Mouse (Mus musculus) cerebellum, adult 11-12 months (tissue): ENCODE measurements around the gene Pde5a.
A peak's percentile ranks its signal among the peaks of the same experiment; 100 is the strongest.

ENCODE experiments used
- DNase-seq: peaks from one replicate; pipeline ENCODE4 v3.0.0; 2022

The Pde5a gene

DNA sequence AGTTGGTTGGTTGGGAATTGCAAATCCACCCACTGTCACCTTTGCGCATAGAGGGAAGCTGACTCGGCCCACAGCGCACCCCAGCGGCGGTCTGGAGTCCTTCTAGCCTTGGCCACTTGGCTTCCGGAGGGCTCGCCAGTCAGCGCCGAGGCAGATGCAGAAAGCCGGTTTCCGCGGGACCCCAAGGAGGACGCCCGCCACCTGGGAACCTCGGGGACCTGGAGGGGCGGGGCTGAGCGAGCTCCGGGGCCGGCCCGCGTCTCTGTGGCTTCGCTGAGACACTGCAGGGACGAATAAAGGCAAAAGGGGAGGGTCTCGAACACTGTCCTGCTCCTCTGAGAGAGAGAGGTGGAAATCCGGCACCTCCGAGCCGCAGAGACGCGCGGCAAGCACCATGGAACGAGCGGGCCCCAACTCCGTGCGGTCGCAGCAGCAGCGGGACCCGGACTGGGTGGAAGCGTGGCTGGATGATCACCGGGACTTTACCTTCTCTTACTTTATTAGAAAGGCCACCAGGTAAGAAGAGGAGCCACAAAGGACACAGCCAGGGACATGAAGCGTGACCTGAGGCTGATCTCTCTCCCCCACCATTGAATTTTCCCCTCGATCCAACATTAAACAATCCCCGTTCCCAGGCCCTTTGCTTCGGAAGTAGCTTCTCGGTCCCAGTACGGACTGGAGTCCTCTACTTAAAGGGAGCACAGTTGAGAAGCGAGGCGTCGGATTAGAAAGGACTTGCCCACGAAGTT lies at the start of gene Pde5a:
Pde5a (plus strand) TSS at position 96 of the 749 bp plus-strand sequence.
- DNase-seq, result peak; percentile 12

DNA sequence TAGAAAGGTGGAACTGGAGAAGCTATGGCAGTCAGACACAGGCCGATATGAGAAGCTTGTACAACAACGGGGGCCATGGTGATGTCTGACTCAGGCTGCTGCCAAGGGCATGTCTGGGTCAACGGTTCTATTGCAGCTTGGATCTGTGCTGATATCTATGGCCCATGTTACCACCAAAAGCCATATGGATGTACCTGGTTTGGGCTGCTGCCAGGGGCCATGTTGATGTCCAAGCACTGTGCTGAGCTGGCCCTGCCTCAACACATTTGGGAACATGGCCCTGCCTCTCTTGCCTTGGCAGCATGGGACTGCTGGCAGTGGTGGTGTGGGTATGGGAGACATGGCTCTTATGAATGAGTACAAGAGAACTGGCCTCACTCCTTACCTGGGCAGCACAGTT lies 47.9 kb upstream of the Pde5a start:
- DNase-seq, result no peak

DNA sequence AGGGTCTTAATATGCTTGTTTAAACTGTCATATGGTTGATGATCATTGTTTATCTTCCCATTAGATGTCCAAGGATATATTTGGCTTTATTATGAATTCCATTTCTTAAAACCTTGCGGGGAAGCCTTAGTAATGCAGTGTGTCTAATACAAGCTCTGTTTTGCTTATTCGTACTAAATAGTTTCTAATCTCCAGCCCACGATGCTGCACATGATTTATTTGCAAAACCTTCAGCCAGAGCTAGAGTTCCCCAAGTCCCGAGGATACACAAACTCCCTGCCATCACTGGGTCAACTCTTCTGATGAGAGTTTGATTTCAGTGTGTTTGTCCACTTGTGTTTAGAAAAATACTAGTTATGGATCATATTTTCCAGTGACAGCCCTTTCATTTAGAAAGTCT lies 46.4 kb upstream of the Pde5a start:
- DNase-seq, result no peak

DNA sequence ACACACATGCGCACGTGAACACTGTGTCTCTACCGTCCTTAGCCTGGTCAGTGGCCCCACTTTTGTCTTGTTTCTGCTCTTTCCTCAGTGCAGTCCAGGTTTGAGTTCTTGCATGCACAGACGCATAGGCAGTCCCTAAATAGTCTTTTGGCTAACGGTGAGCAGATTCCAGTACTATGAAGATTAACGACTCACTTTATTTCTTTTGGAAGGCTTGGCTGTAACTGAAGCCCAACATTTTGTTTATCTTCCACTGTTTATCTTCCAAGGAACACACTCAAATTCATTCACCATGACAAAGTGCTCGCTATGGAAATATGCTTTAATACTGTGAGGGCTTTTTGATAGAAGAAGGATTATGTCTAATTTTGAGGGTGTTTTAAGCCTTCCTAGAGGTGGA lies 43.9 kb upstream of the Pde5a start:
- no peak for DNase-seq

DNA sequence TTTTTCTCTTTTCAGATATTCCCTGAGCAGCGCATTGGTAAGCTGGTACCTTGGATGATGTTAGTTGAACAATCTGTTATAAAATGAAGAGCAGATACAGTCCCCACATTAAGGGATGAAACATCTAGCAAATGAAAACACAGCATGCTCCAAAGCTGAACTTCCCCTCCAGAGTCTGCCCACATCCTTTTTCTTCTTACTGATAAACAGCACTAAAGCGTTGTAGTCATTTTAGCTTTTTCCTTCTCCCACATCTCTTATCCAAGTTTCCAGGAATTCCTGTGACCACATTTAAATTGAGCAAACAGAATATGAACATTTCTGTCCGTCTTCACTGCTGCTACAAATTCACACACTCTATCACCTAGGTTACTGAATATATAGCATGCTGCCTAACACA lies 35.7 kb upstream of the Pde5a start:
- DNase-seq, result no peak

DNA sequence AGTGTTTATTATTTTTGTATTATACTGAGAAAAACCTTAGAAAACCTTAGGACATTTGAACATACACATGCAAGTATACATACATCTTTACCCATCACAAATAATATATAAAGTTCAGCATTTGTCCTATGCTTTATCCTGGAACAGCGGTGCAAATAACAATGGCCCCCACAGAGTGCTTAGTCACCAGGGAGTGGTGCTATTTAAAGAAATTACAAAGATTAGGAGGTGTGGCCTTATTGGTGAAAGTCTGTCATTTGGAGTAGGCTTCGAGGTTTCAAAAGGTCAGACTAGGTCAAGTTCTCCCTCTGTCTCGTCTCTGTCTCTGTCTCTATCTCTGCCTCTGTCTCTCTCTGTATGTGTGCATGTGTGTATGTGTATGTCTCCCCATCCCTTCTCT lies 32.9 kb upstream of the Pde5a start:
- DNase-seq, result no peak

DNA sequence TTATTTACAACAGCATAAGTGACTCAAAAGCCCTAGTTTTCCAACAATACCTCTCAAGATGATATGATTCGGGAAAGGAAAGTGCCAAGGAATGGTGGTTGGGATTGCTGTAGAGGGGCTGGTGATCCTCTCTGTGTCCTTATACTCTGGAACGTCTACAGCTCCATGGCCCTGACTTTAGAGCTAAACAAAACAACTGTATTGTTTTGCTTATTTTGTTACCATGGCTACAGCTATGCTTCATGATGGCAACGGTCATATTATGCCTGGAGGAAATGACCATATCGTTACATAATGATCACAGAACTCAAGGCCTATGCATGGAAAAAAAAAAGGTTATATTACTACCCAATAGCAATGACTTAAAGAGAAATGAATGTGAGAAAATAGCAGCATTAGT lies 32.1 kb upstream of the Pde5a start:
- no peak for DNase-seq

DNA sequence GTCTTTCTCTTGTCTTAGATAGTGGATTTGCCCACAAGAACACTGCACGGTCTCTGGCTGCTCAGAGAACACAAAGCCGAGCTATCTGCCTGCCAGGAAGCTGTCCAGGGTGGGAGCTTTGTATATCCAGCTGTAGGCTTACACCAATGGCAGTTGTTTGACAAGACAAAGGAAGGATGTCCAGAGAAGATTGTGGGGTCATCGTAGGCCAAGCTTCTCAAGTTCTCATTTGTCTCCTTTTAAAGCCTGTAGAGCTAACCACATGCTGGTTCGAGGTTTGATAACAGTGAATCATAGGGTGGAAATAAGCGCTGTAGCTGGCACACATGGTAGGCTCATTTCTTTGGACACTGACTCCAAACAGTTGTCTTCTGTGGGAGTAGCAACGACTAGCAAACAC lies 24.5 kb upstream of the Pde5a start:
- DNase-seq, result no peak

DNA sequence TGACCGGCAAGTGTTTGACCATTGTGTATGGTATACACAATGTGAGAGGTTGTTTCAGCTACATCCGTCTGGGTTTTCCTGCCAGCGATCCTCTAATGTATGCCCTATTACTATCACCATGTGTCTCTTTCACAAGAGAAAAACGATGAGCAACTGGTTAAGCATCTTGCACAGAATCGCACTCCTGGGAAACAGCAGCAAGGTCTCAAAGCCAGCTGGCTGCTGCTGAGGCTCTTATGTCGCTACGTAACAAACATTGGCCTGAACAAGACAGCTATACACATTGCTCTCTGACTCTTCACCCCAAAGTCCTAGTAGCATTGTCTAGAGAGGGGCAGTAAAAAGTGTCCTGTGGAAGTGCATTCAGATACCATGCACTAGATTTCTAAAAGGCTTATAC lies 23.5 kb upstream of the Pde5a start:
- no peak for DNase-seq

DNA sequence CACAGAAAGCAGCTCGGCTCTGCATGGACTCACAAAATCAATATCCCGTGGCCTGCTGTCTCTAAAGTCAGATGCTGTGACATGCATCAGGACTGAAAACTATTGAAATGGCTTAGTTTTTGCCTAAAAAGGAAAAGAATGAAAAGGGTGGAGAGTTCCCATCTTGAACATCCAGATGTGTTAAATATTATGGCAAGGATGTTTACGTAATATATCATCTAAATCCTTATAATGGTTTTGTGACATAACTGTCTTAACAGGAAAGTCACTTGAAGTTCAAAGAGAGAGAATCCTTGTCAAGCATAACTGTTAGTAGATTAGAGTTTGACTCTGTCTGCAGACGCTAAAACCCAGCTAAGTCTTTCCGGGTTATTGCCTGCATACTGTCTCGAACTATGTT lies 20.3 kb upstream of the Pde5a start:
- no peak for DNase-seq

DNA sequence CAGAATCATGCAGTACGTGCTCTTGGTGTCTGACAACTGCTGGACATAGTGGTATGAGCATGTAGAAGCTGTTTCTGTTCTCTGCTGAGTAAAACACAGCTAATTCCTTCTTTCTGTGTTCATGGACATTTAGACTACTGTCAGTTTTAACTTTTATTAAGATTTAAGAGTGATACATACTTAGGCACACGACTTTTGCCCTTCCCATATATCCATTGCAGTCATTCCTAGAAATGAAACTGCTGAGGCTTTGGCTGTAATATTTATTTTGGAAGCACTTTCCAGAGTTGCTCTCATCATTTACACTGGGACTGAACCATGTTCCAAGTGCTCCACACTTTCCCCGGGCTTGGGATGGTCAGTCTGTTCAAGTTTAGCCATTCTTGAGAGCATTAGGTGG lies 18.6 kb upstream of the Pde5a start:
- DNase-seq, result no peak

DNA sequence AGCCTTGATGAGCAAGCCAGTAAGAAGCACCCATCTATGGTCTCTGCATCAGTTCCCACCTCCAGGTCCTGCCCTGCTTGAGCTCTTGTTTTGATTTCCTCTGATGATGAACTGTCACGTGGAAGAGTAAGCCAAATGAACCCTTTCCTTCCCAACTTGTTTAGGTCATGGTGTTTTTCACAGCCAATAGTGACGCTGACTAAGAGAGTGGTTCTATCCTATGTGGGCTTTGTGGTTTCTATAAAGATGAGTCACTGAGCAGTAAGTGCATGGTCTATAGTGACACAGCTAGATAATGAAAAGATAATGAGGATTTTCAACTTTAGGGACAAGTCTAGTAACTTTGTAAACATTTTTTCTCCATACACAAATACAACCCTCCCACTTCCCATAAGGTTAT lies 10.1 kb upstream of the Pde5a start:
- no peak for DNase-seq

DNA sequence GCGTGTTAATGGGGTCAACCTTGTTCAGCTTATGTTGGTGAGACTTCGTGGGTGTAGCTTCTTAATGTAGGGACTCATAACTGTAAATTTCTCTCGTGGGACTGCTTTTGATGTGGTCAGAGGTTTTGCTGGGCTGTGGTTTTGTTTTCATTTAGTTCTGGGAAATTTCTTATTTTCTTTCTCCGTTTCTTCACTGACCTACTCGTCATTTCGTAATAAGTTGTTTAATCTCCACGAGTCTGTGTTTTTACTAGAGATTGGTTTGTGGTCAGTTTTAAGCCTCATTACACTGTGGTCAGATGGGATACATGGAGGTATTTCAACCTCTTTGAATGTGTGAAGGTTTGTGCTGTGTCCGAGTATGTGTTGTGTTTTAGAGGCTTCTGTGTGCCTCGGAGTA lies 7.2 kb upstream of the Pde5a start:
- DNase-seq, result no peak

DNA sequence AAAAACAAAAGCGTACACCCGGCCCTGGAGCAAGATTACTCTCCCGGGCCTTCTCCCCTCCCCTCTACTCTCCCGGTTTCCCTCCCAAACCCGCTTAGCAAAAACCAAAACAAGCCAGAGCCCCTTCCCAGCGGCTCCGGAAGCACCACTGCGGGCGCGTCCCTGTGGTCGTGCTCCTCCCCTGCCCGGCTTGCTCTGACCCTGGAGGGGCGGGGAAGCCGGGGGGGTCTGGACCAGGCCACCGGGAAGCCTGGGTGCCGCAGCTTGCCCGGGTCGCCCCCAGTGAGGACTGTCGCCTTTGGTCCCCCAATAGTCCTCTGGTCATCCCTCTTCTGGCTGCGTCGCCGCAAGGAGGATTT lies 833 bp downstream of the Pde5a start:
- DNase-seq, result no peak

DNA sequence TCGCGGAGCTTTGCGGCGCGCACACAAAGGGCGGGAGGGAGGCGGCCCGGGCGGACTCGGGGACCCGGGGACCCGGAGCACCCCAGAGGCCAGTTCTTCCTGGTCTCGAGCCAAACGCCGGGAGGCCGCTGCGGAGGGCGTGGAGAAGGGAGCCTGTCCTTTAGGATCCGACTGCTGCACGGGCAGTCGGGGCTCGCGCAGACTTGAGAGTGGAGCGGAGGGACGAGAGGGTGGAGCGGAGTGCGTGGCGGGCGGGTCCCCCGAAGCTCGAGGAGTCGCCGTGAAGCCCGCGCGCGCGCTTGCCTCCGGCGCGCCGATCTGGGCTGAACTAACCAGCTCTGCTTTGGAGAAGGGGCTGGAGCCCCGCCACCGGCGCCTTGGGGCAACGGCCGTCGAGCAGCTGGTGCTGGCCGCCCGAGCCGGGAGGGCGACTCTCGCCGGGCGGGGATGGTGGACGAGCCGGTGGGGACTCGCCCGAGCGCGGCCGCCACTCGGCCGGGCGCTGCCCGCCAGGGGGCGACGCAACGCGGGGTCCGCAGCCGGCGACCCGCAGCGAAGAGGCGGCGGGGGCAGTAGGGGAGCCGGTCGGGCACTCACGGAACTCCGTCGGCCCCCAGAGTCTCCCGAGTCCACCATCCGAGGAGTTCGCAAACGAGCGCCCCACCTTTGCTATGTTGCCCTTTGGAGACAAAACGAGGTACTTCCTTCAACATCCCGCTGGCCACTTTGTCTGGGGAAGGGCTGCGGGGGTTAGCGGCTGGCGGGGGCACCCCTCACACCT lies 1.4 kb downstream of the Pde5a start:
- DNase-seq, result peak; percentile 11

DNA sequence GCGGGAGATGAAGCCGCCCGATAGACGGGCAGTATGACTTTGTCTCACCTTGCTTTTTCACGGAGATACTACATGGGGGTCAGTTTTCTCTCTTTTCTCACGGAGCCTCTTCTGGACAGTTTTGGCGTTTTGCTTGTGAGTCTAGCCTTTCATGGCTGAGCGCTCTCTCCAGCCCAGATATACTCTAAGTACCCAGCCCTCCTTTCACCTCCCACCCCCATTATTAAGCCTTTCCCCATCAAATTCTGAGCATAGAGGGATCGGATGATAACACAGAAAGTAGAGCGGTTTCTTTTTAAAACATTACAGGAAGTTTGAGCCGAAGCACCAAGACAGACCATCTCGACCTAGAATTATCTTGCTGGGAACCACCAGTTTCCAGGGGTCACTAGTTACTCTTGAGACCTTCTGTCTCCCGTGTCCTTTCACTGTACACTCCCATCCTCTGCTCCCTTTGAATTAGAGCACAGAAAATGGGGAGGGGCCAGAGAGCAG lies 2.0 kb downstream of the Pde5a start:
- no peak for DNase-seq

DNA sequence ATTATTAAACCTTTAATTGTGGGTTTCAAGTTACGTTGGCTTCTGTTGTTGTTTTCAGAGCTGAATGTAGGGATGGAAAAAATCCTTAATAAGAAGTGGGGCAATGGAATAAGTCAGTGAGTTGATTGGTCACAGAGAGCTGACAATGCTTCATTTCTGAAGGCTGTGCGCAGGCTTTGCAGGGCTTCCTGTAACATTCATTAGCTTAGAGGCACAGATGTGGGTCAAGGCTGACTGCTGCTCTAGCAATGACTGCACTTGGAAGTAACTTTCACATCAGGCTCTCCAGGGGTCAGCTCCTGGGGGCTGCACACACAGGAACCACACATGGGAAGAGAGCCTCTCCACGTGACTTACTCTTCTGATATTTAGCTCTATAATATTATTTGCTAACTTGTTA lies 5.1 kb downstream of the Pde5a start:
- DNase-seq, result no peak

DNA sequence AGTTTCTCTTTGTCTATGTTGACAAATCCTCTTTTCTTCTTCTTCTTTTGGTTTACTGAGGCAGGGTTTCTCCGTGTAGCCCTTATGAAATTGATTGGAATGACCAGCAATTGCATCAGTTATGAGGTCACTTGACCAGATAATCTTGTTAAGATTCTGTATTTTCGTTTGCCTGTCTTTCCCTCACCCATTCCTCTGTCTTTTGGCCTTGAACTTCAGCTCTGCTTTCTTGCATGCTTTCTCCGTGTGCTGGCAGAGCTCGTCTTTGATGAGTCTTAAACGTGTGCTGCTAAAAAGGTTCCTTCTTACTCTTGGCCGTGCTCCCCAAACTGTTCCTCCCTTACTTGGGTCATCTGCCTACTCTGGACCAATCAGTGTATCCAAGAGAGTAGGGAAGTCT lies 5.6 kb downstream of the Pde5a start:
- no peak for DNase-seq

DNA sequence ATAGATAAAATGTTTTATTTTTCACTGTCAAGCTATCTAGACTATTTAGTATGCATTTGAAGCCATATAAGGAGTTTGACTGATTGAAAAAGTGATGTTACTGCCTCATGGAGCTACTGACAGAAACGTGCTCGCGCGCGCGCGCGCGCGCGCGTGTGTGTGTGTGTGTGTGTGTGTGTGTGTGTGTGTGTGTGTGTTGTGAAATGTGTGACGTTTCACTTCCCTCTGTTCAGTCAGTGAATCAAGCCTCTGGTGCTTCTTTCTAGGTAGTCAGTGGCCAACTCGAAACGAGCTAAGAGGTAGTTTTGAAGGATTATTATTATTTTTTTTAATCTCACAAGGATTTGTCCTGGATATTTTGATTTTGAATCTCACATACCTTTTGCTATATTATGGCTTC lies 10.7 kb downstream of the Pde5a start:
- no peak for DNase-seq

DNA sequence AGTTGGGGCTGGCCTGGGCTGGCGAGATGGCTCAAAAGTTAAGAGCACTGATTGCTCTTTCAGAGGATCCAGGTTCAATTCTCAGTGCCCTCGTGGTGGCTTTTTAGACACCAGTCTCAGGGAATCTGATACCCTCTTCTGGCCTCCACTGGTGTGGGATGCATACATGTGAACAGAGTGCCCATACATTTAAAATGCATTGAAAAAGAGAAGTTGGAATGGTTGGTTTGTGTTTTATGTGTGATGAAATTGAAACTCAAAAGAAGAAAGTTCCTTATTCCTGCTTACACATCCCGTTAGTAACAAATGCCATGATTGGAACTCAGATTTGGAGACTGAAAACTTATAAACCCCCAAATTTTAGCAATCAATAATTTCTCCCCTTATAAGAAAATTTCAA lies 15.5 kb downstream of the Pde5a start:
- no peak for DNase-seq

DNA sequence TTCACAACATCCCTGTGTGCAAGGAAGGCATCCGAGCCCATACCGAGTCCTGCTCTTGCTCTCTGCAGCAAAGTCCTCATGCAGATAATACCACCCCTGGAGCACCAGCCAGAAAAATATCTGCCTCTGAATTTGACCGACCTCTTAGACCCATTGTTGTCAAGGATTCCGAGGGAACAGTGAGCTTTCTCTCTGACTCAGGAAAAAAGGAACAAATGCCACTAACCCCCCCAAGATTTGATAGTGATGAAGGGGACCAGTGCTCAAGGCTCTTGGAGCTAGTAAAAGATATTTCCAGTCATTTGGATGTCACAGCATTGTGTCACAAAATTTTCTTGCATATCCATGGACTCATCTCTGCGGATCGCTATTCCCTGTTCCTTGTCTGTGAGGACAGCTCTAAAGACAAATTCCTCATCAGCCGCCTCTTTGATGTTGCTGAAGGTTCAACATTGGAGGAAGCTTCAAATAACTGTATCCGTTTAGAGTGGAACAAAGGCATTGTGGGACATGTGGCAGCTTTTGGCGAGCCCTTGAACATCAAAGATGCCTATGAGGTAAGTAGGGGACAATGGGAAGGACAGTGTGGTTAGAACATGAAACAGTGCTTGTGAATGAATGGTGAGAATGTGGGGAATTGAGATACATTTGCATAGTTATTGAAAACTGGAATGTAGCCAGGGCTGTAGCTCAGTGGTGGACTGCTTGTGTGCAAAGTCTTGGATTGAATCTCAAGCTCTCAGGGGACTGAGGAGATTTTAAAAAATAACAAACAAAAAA lies 19.4 kb downstream of the Pde5a start:
- no peak for DNase-seq

DNA sequence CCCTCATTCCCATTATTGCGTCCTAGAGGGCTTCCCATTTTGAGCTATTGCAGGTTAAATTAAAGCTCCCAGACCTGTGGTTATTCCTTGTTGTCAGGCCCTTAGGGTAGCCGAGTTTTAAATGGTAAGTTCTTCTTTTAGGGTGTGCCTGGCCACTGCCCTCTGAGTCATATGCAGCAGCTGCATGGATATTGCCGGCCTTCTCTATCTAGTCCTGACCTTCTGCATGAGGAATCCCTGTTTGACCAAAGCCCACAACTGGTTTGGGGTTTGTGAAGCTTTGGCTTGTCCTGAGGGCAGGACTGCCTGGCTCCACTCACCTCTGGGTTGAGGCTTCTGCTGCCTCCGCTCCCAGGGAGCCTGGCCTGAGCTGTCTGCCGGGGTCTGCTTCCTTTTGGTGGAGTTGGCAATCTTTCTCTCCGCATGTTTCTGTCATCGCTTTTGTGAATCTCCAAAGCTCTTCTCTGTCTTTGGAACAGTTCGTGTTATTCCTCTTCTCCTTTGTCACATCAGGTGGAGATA lies 34.6 kb downstream of the Pde5a start:
- DNase-seq, result no peak

DNA sequence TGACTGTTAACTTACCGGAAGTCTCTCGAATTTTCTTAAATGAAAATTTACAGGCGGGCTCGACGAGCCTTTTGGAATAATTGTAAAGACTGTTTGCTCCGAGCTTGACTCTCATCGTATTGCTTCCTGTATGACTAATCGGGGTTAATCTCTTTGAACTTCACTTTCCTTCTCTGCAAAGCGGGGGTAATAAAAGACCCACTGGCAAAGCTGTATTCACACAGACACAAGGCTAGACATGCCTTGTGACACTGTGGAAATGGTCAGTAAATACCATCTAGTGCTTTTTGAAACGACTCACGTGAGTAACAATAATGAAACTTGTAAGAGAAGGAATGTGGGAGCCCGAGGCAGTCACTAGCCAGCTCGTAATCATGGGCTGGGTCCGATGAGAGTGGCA lies 35.0 kb downstream of the Pde5a start:
- DNase-seq, result no peak

DNA sequence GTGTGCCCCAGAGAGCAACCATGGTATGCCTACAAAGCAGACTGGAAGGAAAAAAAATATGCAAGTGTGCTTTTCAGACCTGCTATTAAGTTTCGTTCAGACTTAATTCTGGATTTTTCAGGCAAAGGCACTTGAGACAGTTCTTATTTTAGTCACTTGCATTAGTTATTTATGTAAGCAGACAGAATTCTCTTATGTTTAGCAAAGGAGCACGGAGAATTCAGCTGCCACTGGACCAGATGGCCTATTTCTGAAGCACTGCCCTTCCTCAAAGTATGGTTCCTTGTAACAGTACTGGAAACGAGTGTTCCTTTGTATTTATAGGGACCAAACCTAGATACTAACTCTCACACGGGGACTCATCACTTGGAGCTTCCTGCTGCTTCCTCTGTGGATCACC lies 38.2 kb downstream of the Pde5a start:
- no peak for DNase-seq
